ENCODE assay signal across 22 mouse cellular contexts in the genomic region with DNA sequence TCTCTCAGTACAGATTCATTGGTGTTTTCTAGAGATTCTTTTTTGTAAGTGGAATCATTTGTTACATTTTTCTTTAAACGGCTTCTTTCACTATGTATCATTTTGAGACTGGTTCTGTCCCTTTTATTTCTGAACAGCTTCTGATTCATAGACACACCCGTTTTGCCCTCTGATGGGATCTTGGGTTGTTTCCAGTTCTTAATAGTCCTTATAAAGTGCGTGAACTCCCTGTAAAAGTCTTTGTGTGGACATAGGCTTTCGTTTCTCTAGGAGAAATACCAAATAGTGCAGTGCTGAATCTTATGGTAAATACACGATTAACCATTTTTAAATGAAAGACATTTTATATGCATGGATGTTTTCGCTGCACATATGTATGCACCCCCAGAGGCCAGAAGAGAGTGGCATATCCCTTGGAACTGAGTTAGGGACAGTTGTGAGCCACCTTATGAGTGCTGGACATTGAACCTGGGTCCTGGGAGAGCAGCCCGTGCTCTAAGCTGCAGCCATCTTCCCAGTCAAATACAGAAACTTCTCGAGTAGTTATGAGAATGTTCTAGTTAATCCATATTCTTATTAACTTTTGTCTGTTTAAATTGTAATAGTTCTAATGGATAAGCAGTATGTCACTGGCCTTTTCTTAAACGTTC. TPM values are rescaled to one million over a fixed set of nuclear protein-coding genes. Genes with fewer than 3 reads are reported as not detected.
DNase-seq lines count a peak whose midpoint lies in the region; ATAC-seq and TF ChIP-seq lines count a peak whose summit lies in the region.
"Had no signal": no experiment of that assay in that cellular context is flagged by ENCODE, and none has a peak within 500 bp of the region (broad histone marks: within the 10 kb centered on the region; RNA-seq: fewer than 3 reads in every experiment).

No protein-coding gene starts in this region.

- H3K9me3 ChIP-seq in kidney, embryonic 15.5 days (replicated peaks): no peaks in the 10 kb centered on the region
- H3K9me3 ChIP-seq in lung, postnatal 0 days (ENCODE audit: low read length): no peaks in the 10 kb centered on the region
- H3K9me3 ChIP-seq: embryonic facial prominence, embryonic 12.5 days; forebrain, embryonic 15.5 days; G1E; heart, embryonic 13.5 days; hindbrain, embryonic 12.5 days had no signal

- peak overlapping the region; percentile 6; the same call in 1 of the 2 replicates for H3K27ac ChIP-seq in kidney, embryonic 15.5 days
- H3K27ac ChIP-seq in lung, postnatal 0 days (ENCODE audit: low read length): no peak overlapping the region
- H3K27ac ChIP-seq: embryonic facial prominence, embryonic 12.5 days; forebrain, embryonic 15.5 days; heart, embryonic 13.5 days; hindbrain, embryonic 12.5 days had no signal

- WGBS in kidney, embryonic 15.5 days: 77% methylated on average over 9 of the region's 9 CpGs
- WGBS in lung, postnatal 0 days: 48% methylated on average over 9 of the region's 9 CpGs
- 28% methylated on average over 9 of the region's 9 CpGs for WGBS in large intestine, adult 2 months

- no peaks in the 10 kb centered on the region for H3K27me3 ChIP-seq in kidney, embryonic 15.5 days
- H3K27me3 ChIP-seq in lung, postnatal 0 days (replicated peaks; ENCODE audit: insufficient read depth, low read length): no peaks in the 10 kb centered on the region
- H3K27me3 ChIP-seq: embryonic facial prominence, embryonic 12.5 days; forebrain, embryonic 15.5 days; heart, embryonic 13.5 days; hindbrain, embryonic 12.5 days; Patski had no signal

- DNase-seq in kidney, postnatal 10 days: no peak
- DNase-seq in lung, postnatal 0 days (ENCODE audit: low spot score): peak; percentile 53
- DNase-seq in lung, postnatal 4 days: no peak
- peak; percentile 80 for DNase-seq in large intestine, adult 2 months (ENCODE audit: low read depth, low spot score)
- no peak for DNase-seq in right cerebral cortex, postnatal 25 days
- DNase-seq: adrenal gland, postnatal 14 days; B cell, adult 2 months; cerebellum, adult 11-12 months; cerebellum, adult 9-10 months; cerebellum, postnatal 25 days; gastrocnemius, postnatal 36 days; heart, postnatal 4 days had no signal

- TF ChIP-seq EP300 in lung, postnatal 0 days (IDR thresholded peaks at IDR 0.05): no peak

- H3K36me3 ChIP-seq in kidney, embryonic 15.5 days: peaks cover 5% of the 10 kb centered on the region
- H3K36me3 ChIP-seq in lung, postnatal 0 days (ENCODE audit: insufficient read depth, low read length): no peaks in the 10 kb centered on the region
- H3K36me3 ChIP-seq: forebrain, embryonic 15.5 days; heart, embryonic 13.5 days; hindbrain, embryonic 12.5 days had no signal

- no peak overlapping the region for H3K4me3 ChIP-seq in kidney, embryonic 15.5 days (replicated peaks)
- H3K4me3 ChIP-seq in lung, postnatal 0 days (ENCODE audit: low read depth, low read length): no peak overlapping the region
- H3K4me3 ChIP-seq: embryonic facial prominence, embryonic 12.5 days; forebrain, embryonic 15.5 days; heart, embryonic 13.5 days; hindbrain, embryonic 12.5 days had no signal

- peaks cover 2% of the 10 kb centered on the region; the same call in 1 of the 2 replicates for H3K4me1 ChIP-seq in kidney, embryonic 15.5 days
- H3K4me1 ChIP-seq in lung, postnatal 0 days (ENCODE audit: insufficient read depth, low read depth, low read length): no peaks in the 10 kb centered on the region

- no peak for TF ChIP-seq CTCF in lung, postnatal 0 days (IDR thresholded peaks at IDR 0.05)

- no peak for ATAC-seq in kidney, embryonic 15.5 days (replicated peaks; ENCODE audit: low FRiP score)
- no peak for ATAC-seq in lung, postnatal 0 days
- ATAC-seq in monocyte, adult 5-6 weeks (replicated peaks; ENCODE audit: insufficient number of reproducible peaks, low FRiP score, low TSS enrichment, poor library complexity, severe bottlenecking): no peak
- ATAC-seq: activated CD4-positive, CD25-positive, alpha-beta regulatory T cell, adult 4 months; CD4-positive, CD25-positive, alpha-beta regulatory T cell, adult 4 months; forebrain, embryonic 15.5 days; Patski had no signal

- no peak overlapping the region for H3K4me2 ChIP-seq in kidney, embryonic 15.5 days
- H3K4me2 ChIP-seq in lung, postnatal 0 days (replicated peaks; ENCODE audit: low read depth, low read length): no peak overlapping the region
- H3K4me2 ChIP-seq: embryonic facial prominence, embryonic 12.5 days; forebrain, embryonic 15.5 days; heart, embryonic 13.5 days; hindbrain, embryonic 12.5 days had no signal

- no peak overlapping the region for H3K9ac ChIP-seq in kidney, embryonic 15.5 days
- no peak overlapping the region for H3K9ac ChIP-seq in lung, postnatal 0 days (replicated peaks; ENCODE audit: low read depth)
- H3K9ac ChIP-seq: forebrain, embryonic 15.5 days; heart, embryonic 13.5 days; hindbrain, embryonic 12.5 days had no signal

RNA-seq across cellular contexts. Expression of gene Atrnl1, which starts 5.3 kb away (rescaled TPM):
- 9.2 and 9.7 TPM in 2 replicates for polyA plus RNA-seq in kidney, embryonic 15.5 days (2015; fragmentation: Nextera tagmentation; extraction: Ambion mirVana)
- polyA plus RNA-seq in lung, postnatal 0 days (2015; fragmentation: Nextera tagmentation; extraction: Ambion mirVana): 4.5 and 5.2 TPM in 2 replicates
- 6.8 and 11.8 TPM in 2 replicates for polyA plus RNA-seq in large intestine, adult 2 months (2012; rRNA removed)
- 1.0 to 3.8 TPM (median 1.6 TPM) in 3 replicates for total RNA-seq in monocyte, adult 5-6 weeks (2017)

Comparison
In these comparisons a context has a peak if more than half of its experiments do, and no peak if none do; other contexts are left out.
1. DNase-seq: peak in lung, postnatal 0 days (single experiment) and large intestine, adult 2 months (single experiment); none in kidney, postnatal 10 days (single experiment), lung, postnatal 4 days (0 of 2) and right cerebral cortex, postnatal 25 days (single experiment).